Mouse (Mus musculus) stomach, postnatal 0 days (tissue): Measurements from ENCODE around the gene Foxl2.

Source experiments
- CTCF ChIP-seq: IDR thresholded peaks from 2 replicates; pipeline ENCODE4 v1.5.1; 2016; ENCODE audit warnings: antibody characterized with exemption, low read depth, mild to moderate bottlenecking, moderate library complexity
- EP300 ChIP-seq: optimal IDR thresholded peaks from 2 replicates; pipeline ENCODE3; 2016; ENCODE audit warnings: antibody characterized with exemption

DNA sequence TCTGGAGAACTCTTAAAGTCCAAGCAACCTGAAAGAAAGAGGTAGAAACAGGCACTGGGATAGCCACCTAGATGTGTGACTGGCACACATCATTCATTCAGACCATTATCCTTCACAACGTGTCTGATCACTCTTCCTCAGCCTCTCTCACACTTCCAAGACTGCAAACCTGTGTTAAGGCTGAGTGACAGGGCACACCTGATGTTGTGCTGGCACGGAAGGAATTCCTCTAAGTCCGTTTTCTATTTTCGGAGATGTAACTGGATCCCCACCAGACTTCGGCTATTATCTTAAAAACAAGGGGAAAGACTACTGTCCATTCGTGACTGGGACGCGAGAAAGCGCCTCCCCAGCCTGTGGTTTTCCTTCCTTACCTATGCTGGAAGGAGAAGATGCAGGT is 1.3 kb upstream of the Foxl2 start:
- TF ChIP-seq EP300 (no peak), CTCF (no peak)
